Mouse (Mus musculus) liver, adult 10 weeks (tissue): ENCODE data around the gene Greb1. TPM values are rescaled to one million over a fixed set of nuclear protein-coding genes. Genes with fewer than 3 reads are reported as not detected.

Source experiments
- polyA plus RNA-seq: library from polyadenylated mRNA; stranded (reverse); fragments of 350-450 nt; fragmentation: Illumina TruSeq; extraction: RNeasy Lipid Tissue Mini Kit (QIAGEN cat#74804); gene quantifications from one replicate; pipeline ENCODE4 v1.2.3, GENCODE M21; 2014; ENCODE audit warnings: low read depth, low replicate concordance

Greb1 gene
- not detected for polyA plus RNA-seq

GRCm38 (mm10) chr12:16800259-16800958 lies at the start of gene Greb1:
Gene Greb1, minus strand, starts transcription at chr12:16800886.

GRCm38 (mm10) chr12:16810525-16811431 lies 10.1 kb upstream of the Greb1 start, which contains the start of gene E2f6:
Gene E2f6, plus strand, starts transcription at chr12:16810963.

GRCm38 (mm10) chr12:16653332-16654093 lies 147.2 kb downstream of the Greb1 start, which contains the start of gene Ntsr2:
Gene Ntsr2, plus strand, starts transcription at chr12:16653382.

Other genes starting within 250 kb of the Greb1 start
- 5.4 TPM for gene Lpin1, start 189.9 kb downstream of the Greb1 start, polyA plus RNA-seq
- gene Ntsr2, start 147.5 kb downstream of the Greb1 start, polyA plus RNA-seq = not detected
- 17.6 TPM for gene E2f6, start 10.1 kb upstream of the Greb1 start, polyA plus RNA-seq
- 16.5 TPM for gene Rock2, start 94.0 kb upstream of the Greb1 start, polyA plus RNA-seq
- gene Pqlc3, start 199.5 kb upstream of the Greb1 start, polyA plus RNA-seq = 0.77 TPM
- not detected for gene 2410004P03Rik, start 210.8 kb upstream of the Greb1 start, polyA plus RNA-seq